Mouse (Mus musculus) spleen, adult 2 months (tissue): ENCODE measurements around the gene Rbms3.

Source experiments
- CTCF ChIP-seq: fragments of 200-500 bp; IDR thresholded peaks from 2 replicates; pipeline ENCODE4 v1.5.1; 2011; ENCODE audit warnings: mild to moderate bottlenecking, inconsistent platforms; ENCODE audit not compliant: insufficient read depth, insufficient read length, insufficient replicate concordance; ENCODE audit errors: extremely low read depth
- POLR2A ChIP-seq: fragments of 200-500 bp; IDR thresholded peaks from 2 replicates; pipeline ENCODE4 v1.6.1; 2011; ENCODE audit warnings: low read depth, low read length, inconsistent platforms

DNA sequence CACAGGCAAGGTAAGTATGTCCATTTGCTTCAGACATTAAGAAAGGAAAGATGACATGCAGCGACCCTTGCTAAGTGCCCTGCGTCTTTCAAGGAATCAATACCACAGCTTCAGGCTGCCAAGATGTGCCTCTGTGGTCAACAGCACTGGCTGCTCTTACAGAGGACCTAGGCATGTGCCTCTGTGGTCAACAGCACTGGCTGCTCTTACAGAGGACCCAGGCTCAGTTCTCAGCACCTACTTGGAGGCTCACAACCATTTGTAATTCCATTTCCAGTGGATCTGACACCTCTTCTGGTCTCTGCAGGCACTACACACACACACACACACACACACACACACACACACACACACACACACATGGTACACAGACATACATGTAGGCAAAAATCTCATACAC lies 545.2 kb downstream of the Rbms3 start:
- TF ChIP-seq CTCF (no peak), POLR2A (no peak)
